Mouse (Mus musculus): Measurements from ENCODE around the gene Hace1. TPM values are rescaled to one million over a fixed set of nuclear protein-coding genes. Genes with fewer than 3 reads are reported as not detected.

The Hace1 gene
- total RNA-seq, 1 experiment: 14.5 TPM

DNA sequence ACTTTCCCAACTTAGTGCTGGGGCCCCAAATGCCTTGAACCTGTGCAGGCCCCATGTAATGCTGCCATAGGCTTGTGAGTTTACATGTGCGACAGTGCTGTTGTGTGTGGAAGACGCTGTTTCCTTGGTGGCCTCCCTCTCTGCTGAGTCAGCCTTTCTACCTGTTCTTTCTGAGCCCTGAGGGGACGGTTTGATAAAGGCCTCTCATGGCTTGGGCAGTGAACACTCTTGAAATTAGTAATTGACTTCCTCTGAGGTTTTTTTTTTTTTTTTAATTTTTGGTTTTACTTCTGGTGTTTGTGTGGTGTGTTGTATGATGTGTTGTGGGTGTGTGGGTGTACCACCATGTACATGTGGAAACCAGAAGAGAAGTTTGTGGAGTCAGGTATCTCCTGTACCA is 57.6 kb downstream of the Hace1 start:
- Histone ChIP-seq H3K9ac (ENCODE audit: insufficient read depth, low read depth, low read length, poor library complexity, severe bottlenecking) (no peak overlapping the region), H3K9me3 (ENCODE audit: control insufficient read depth, insufficient read depth, low read depth, low read length) (no peaks in the 10 kb centered on the region), H3K27ac (ENCODE audit: insufficient read depth, low read depth, low read length, poor library complexity, severe bottlenecking) (no peak overlapping the region; the same call in 1 of the 2 replicates), H3K36me3 (ENCODE audit: control insufficient read depth, insufficient read depth, low read length, poor library complexity, severe bottlenecking) (no peaks in the 10 kb centered on the region), H3K4me1 (ENCODE audit: control insufficient read depth in 2 of 2, insufficient read depth in 2 of 2, low read length in 2 of 2, poor library complexity in 1 of 2) (no peaks in the 10 kb centered on the region), H3K4me3 (ENCODE audit: insufficient read depth in 1 of 2, low read depth in 1 of 2, low read length in 2 of 2, poor library complexity in 1 of 2, severe bottlenecking in 1 of 2) (no peak overlapping the region)
- in situ Hi-C loops (cut with MboI; ENCODE audit: low sequenced_read_pairs in 2 of 2, unreplicated experiment in 2 of 2): no loop called here
- TF ChIP-seq ZC3H11A (IDR thresholded peaks at IDR 0.05; ENCODE audit: borderline replicate concordance, low read depth, low read length): no peak
- 0 out of 2 replicates have a peak, but pooled peaks have one; percentile 43 for TF ChIP-seq MAFK (IDR thresholded peaks at IDR 0.05; ENCODE audit: insufficient read depth, low read depth, low read length)
- DNase-seq (ENCODE audit: low read depth, low spot score): no peak

GRCm38 (mm10) chr10:45639762-45640161 is 62.1 kb downstream of the Hace1 start:
- Histone ChIP-seq H3K4me3 (ENCODE audit: insufficient read depth in 1 of 2, low read depth in 1 of 2, low read length in 2 of 2, poor library complexity in 1 of 2, severe bottlenecking in 1 of 2) (no peak overlapping the region), H3K9ac (ENCODE audit: insufficient read depth, low read depth, low read length, poor library complexity, severe bottlenecking) (no peak overlapping the region), H3K36me3 (ENCODE audit: control insufficient read depth, insufficient read depth, low read length, poor library complexity, severe bottlenecking) (no peaks in the 10 kb centered on the region), H3K27ac (ENCODE audit: insufficient read depth, low read depth, low read length, poor library complexity, severe bottlenecking) (no peak overlapping the region), H3K9me3 (ENCODE audit: control insufficient read depth, insufficient read depth, low read depth, low read length) (no peaks in the 10 kb centered on the region), H3K4me1 (ENCODE audit: control insufficient read depth in 2 of 2, insufficient read depth in 2 of 2, low read length in 2 of 2, poor library complexity in 1 of 2) (no peaks in the 10 kb centered on the region)
- no peak for DNase-seq (ENCODE audit: low read depth, low spot score)
- TF ChIP-seq ZC3H11A (IDR thresholded peaks at IDR 0.05; ENCODE audit: borderline replicate concordance, low read depth, low read length) (no peak), HCFC1 (IDR thresholded peaks at IDR 0.05; ENCODE audit: borderline replicate concordance, insufficient read depth, low read length) (no peak), CHD2 (IDR thresholded peaks at IDR 0.05; ENCODE audit: low read depth, low read length) (no peak), ZNF384 (IDR thresholded peaks at IDR 0.05; ENCODE audit: low read depth, low read length) (no peak), MAFK (IDR thresholded peaks at IDR 0.05; ENCODE audit: insufficient read depth, low read depth, low read length) (no peak)
- in situ Hi-C loops (cut with MboI; ENCODE audit: low sequenced_read_pairs in 2 of 2, unreplicated experiment in 2 of 2): no loop called here

DNA sequence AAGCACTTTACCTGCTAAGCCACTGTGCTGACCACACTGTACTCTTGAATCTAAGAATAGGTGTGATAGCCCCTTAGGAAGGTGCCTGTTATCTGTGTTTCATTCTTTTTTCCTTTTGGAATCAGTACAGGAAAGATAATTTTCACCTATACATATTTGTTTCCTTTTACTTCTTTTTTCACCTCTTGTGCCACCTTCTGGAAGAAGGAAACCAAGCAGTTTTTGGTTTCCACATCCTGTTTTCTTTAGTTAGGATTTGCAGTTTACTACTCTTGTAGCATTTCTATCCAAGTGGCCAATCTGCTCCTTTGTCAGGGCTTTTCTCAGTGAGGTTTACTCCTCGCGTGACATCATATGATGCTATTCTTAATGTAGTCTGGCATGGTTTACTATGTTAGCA is 76.4 kb downstream of the Hace1 start:
- no peak for TF ChIP-seq ZNF384 (IDR thresholded peaks at IDR 0.05; ENCODE audit: low read depth, low read length)
- no peak for TF ChIP-seq ZC3H11A (IDR thresholded peaks at IDR 0.05; ENCODE audit: borderline replicate concordance, low read depth, low read length)
- no peak for TF ChIP-seq CHD2 (IDR thresholded peaks at IDR 0.05; ENCODE audit: low read depth, low read length)
- TF ChIP-seq MAFK (IDR thresholded peaks at IDR 0.05; ENCODE audit: insufficient read depth, low read depth, low read length): no peak
- TF ChIP-seq HCFC1 (IDR thresholded peaks at IDR 0.05; ENCODE audit: borderline replicate concordance, insufficient read depth, low read length): no peak
- no peaks in the 10 kb centered on the region for H3K4me1 ChIP-seq (ENCODE audit: control insufficient read depth in 2 of 2, insufficient read depth in 2 of 2, low read length in 2 of 2, poor library complexity in 1 of 2)
- no peak for DNase-seq (ENCODE audit: low read depth, low spot score)
- no peak overlapping the region for H3K9ac ChIP-seq (ENCODE audit: insufficient read depth, low read depth, low read length, poor library complexity, severe bottlenecking)
- H3K4me3 ChIP-seq (ENCODE audit: insufficient read depth in 1 of 2, low read depth in 1 of 2, low read length in 2 of 2, poor library complexity in 1 of 2, severe bottlenecking in 1 of 2): no peak overlapping the region
- H3K9me3 ChIP-seq (ENCODE audit: control insufficient read depth, insufficient read depth, low read depth, low read length): no peaks in the 10 kb centered on the region
- H3K27ac ChIP-seq (ENCODE audit: insufficient read depth, low read depth, low read length, poor library complexity, severe bottlenecking): no peak overlapping the region
- no peaks in the 10 kb centered on the region for H3K36me3 ChIP-seq (ENCODE audit: control insufficient read depth, insufficient read depth, low read length, poor library complexity, severe bottlenecking)
- in situ Hi-C loops (cut with MboI; ENCODE audit: low sequenced_read_pairs in 2 of 2, unreplicated experiment in 2 of 2): no loop called here

DNA sequence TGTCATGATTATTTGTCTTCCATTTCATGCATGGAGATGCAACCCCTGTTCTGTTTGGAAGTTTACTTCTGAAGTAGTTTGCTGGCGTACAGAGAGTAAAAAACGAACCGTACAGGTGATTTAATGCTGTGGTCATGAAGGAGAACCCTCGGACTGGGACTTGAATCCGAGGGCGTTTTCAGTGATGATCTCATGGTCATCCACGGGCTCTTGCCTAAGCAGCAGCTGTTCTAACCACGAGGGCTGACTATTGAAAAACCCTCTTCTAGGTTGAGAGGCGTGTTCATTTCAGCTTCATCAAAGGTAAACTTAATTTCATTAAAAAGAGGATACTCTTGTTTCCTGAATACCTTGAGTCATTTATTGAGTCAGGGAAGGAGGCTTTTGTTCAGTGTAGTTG is 84.4 kb downstream of the Hace1 start:
- Histone ChIP-seq H3K4me3 (ENCODE audit: insufficient read depth in 1 of 2, low read depth in 1 of 2, low read length in 2 of 2, poor library complexity in 1 of 2, severe bottlenecking in 1 of 2) (no peak overlapping the region), H3K27ac (ENCODE audit: insufficient read depth, low read depth, low read length, poor library complexity, severe bottlenecking) (no peak overlapping the region), H3K4me1 (ENCODE audit: control insufficient read depth in 2 of 2, insufficient read depth in 2 of 2, low read length in 2 of 2, poor library complexity in 1 of 2) (no peaks in the 10 kb centered on the region), H3K9ac (ENCODE audit: insufficient read depth, low read depth, low read length, poor library complexity, severe bottlenecking) (no peak overlapping the region), H3K36me3 (ENCODE audit: control insufficient read depth, insufficient read depth, low read length, poor library complexity, severe bottlenecking) (no peaks in the 10 kb centered on the region), H3K9me3 (ENCODE audit: control insufficient read depth, insufficient read depth, low read depth, low read length) (no peaks in the 10 kb centered on the region)
- no peak for DNase-seq (ENCODE audit: low read depth, low spot score)
- TF ChIP-seq MAFK (IDR thresholded peaks at IDR 0.05; ENCODE audit: insufficient read depth, low read depth, low read length): no peak
- no peak for TF ChIP-seq CHD2 (IDR thresholded peaks at IDR 0.05; ENCODE audit: low read depth, low read length)
- no peak for TF ChIP-seq ZNF384 (IDR thresholded peaks at IDR 0.05; ENCODE audit: low read depth, low read length)
- no peak for TF ChIP-seq HCFC1 (IDR thresholded peaks at IDR 0.05; ENCODE audit: borderline replicate concordance, insufficient read depth, low read length)
- no peak for TF ChIP-seq ZC3H11A (IDR thresholded peaks at IDR 0.05; ENCODE audit: borderline replicate concordance, low read depth, low read length)
- in situ Hi-C loops (cut with MboI; ENCODE audit: low sequenced_read_pairs in 2 of 2, unreplicated experiment in 2 of 2): no loop called here

- no peaks in the 10 kb centered on the region for H3K9me3 ChIP-seq (ENCODE audit: control insufficient read depth, insufficient read depth, low read depth, low read length)
These were observed 90.6 kb downstream of the Hace1 start for GRCm38 (mm10) chr10:45668266-45668665.

More at GRCm38 (mm10) chr10:45668266-45668665, 90.6 kb downstream of the Hace1 start:
- no peak overlapping the region for H3K9ac ChIP-seq (ENCODE audit: insufficient read depth, low read depth, low read length, poor library complexity, severe bottlenecking)
- H3K4me1 ChIP-seq (ENCODE audit: control insufficient read depth in 2 of 2, insufficient read depth in 2 of 2, low read length in 2 of 2, poor library complexity in 1 of 2): no peaks in the 10 kb centered on the region
- H3K4me3 ChIP-seq (ENCODE audit: insufficient read depth in 1 of 2, low read depth in 1 of 2, low read length in 2 of 2, poor library complexity in 1 of 2, severe bottlenecking in 1 of 2): no peak overlapping the region
- H3K36me3 ChIP-seq (ENCODE audit: control insufficient read depth, insufficient read depth, low read length, poor library complexity, severe bottlenecking): no peaks in the 10 kb centered on the region
- in situ Hi-C loops (cut with MboI; ENCODE audit: low sequenced_read_pairs in 2 of 2, unreplicated experiment in 2 of 2): no loop called here
- H3K27ac ChIP-seq (ENCODE audit: insufficient read depth, low read depth, low read length, poor library complexity, severe bottlenecking): no peak overlapping the region
- DNase-seq (ENCODE audit: low read depth, low spot score): no peak
- no peak for TF ChIP-seq ZC3H11A (IDR thresholded peaks at IDR 0.05; ENCODE audit: borderline replicate concordance, low read depth, low read length)
- no peak for TF ChIP-seq ZNF384 (IDR thresholded peaks at IDR 0.05; ENCODE audit: low read depth, low read length)
- no peak for TF ChIP-seq CHD2 (IDR thresholded peaks at IDR 0.05; ENCODE audit: low read depth, low read length)
- TF ChIP-seq HCFC1 (IDR thresholded peaks at IDR 0.05; ENCODE audit: borderline replicate concordance, insufficient read depth, low read length): no peak
- TF ChIP-seq MAFK (IDR thresholded peaks at IDR 0.05; ENCODE audit: insufficient read depth, low read depth, low read length): no peak

Measured in ES-E14 (cell line).